Mouse (Mus musculus) heart, adult 2 months (tissue): ENCODE data around the gene Scgb2b24. TPM values are rescaled to one million over a fixed set of nuclear protein-coding genes. Genes with fewer than 3 reads are reported as not detected.

Experiments used
- DNase-seq, 2 experiments: peaks; one replicate each; pipeline ENCODE4 v3.0.0; 2021
- H3K27ac ChIP-seq: fragments of 200-600 bp; 2 replicates; pipeline ENCODE4 v1.8.1; 2022
- H3K27me3 ChIP-seq: fragments of 200-500 bp; 2 replicates; pipeline ENCODE4 v1.6.1; 2012; ENCODE audit warnings: mild to moderate bottlenecking, low read length, inconsistent platforms, mixed read lengths; ENCODE audit not compliant: control insufficient read depth, insufficient read depth
- H3K36me3 ChIP-seq: fragments of 200-500 bp; 2 replicates; pipeline ENCODE4 v1.6.1; 2012; ENCODE audit warnings: low read length, inconsistent platforms; ENCODE audit not compliant: control insufficient read depth, insufficient read depth
- H3K4me1 ChIP-seq: fragments of 200-500 bp; 2 replicates; pipeline ENCODE4 v1.6.1; 2011; ENCODE audit warnings: low read length; ENCODE audit not compliant: control insufficient read depth, insufficient read depth
- H3K4me3 ChIP-seq: fragments of 200-600 bp; 2 replicates; pipeline ENCODE4 v1.8.1; 2022
- H3K79me2 ChIP-seq: fragments of 200-500 bp; replicated peaks from 2 replicates; pipeline ENCODE4 v1.6.1; 2012; ENCODE audit warnings: mild to moderate bottlenecking, inconsistent platforms, low read length, moderate library complexity, mixed read lengths; ENCODE audit not compliant: control insufficient read depth, insufficient read depth
- H3K9ac ChIP-seq: fragments of 200-500 bp; 2 replicates; pipeline ENCODE4 v1.6.1; 2012; ENCODE audit warnings: low read depth, mild to moderate bottlenecking, control low read depth, inconsistent platforms, low read length, mixed read lengths
- CTCF ChIP-seq: fragments of 200-600 bp; IDR thresholded peaks from 2 replicates; pipeline ENCODE4 v1.8.1; 2022; ENCODE audit warnings: antibody characterized with exemption, mild to moderate bottlenecking, moderate library complexity
- EP300 ChIP-seq: fragments of 200-500 bp; IDR thresholded peaks from 2 replicates; pipeline ENCODE4 v1.6.1; 2011; ENCODE audit warnings: low read depth, low read length, control low read depth; ENCODE audit not compliant: insufficient read depth
- POLR2A ChIP-seq: fragments of 200-500 bp; IDR thresholded peaks from 2 replicates; pipeline ENCODE4 v1.6.1; 2011; ENCODE audit warnings: mild to moderate bottlenecking, low read depth, low read length, control low read depth; ENCODE audit not compliant: insufficient read depth
- WGBS: fragments of 180-500 bp; shearing (Covaris S2); methylation state at CpG from one replicate; pipeline ENCODE4 v1.1.7; 2018; 5-methylcytosine and 5-hydroxymethylcytosine counted together
- intact Hi-C: fragments of 180-260 bp; cut with DNase I; formaldehyde crosslinking; loops from one replicate; pipeline ENCODE4 v1.15.1; 2025
- long read RNA-seq: library from polyadenylated mRNA; stranded (forward); transcript quantifications from one replicate; pipeline ENCODE4 v2.0.0, GENCODE M21; 2021
- polyA plus RNA-seq: library from polyadenylated mRNA; depleted of rRNA; stranded (reverse); fragments of >200 nt; gene quantifications from 2 replicates; pipeline ENCODE4 v1.2.3, GENCODE M21; 2012; rRNA removed
- total RNA-seq, 2 experiments: library from RNA; stranded (reverse); gene quantifications; 2 replicates each; pipeline ENCODE4 v1.2.3; 2021

The Scgb2b24 gene
- total RNA-seq: not detected
- polyA plus RNA-seq: not detected in 2 replicates
- long read RNA-seq: 0 reads

- Histone ChIP-seq H3K9ac (no peak within 1 kb of the TSS), H3K4me1 (no peaks in the 10 kb centered on the region), H3K79me2 (no peaks in the 10 kb centered on the region), H3K27me3 (no peaks in the 10 kb centered on the region), H3K4me3 (no peak within 1 kb of the TSS), H3K36me3 (no peaks in the 10 kb centered on the region), H3K27ac (no peak within 1 kb of the TSS)
- DNase-seq: no peak
- intact Hi-C loops: no loop called here
- 64% methylated on average over 2 of the region's 2 CpGs for WGBS
- TF ChIP-seq POLR2A (no peak), EP300 (no peak)
These were observed at the start of gene Scgb2b24 for GRCm38 (mm10) chr7:33739212-33739611. Scgb2b24 (minus strand) TSS chr7:33739312.

DNA sequence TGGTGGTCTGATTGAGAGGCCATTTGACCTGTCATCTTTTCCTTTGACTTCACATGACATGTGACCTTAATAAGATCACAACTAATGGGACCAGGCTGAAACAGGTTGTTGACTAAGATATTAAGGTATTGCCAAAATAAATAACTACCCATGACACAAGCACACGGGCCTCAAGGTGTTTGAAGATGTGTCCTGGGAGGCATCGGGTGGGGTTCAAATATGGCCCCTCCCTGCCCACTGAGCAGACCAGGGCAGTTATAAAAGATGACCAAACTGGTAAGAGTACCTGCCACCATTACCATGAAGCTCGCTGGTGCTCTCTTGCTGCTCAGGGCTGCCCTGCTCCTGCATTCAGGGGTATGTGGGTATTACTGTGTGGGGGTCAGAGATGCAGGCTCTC, 4.4 kb upstream of the Scgb2b24 start, which contains the start of gene Scgb1b24:
Gene Scgb1b24, plus strand, starts transcription at position 301 of the 400 bp plus-strand sequence.
- no peak for DNase-seq
- Histone ChIP-seq H3K9ac (no peak within 1 kb of the TSS), H3K36me3 (no peaks in the 10 kb centered on the region), H3K4me1 (no peaks in the 10 kb centered on the region), H3K27me3 (no peaks in the 10 kb centered on the region), H3K4me3 (no peak within 1 kb of the TSS), H3K27ac (no peak within 1 kb of the TSS), H3K79me2 (no peaks in the 10 kb centered on the region)
- intact Hi-C loops: no loop called here
- WGBS: 68% methylated on average over 3 of the region's 3 CpGs
- TF ChIP-seq EP300 (no peak), POLR2A (no peak), CTCF (no peak)

GRCm38 (mm10) chr7:33689864-33690263, 49.2 kb downstream of the Scgb2b24 start:
- Histone ChIP-seq H3K4me3 (no peak overlapping the region), H3K9ac (no peak overlapping the region), H3K27me3 (no peaks in the 10 kb centered on the region), H3K27ac (no peak overlapping the region), H3K4me1 (no peaks in the 10 kb centered on the region), H3K36me3 (no peaks in the 10 kb centered on the region), H3K79me2 (no peaks in the 10 kb centered on the region)
- intact Hi-C loops: no loop called here
- no peak for DNase-seq
- 31% methylated on average over 1 of the region's 1 CpGs for WGBS
- no peak for TF ChIP-seq CTCF
- TF ChIP-seq POLR2A: no peak

Other genes with a start within 250 kb of the Scgb2b24 start
- not detected for gene Scgb2b21, start 218.9 kb downstream of the Scgb2b24 start, total RNA-seq
- gene Scgb2b21, start 218.9 kb downstream of the Scgb2b24 start, polyA plus RNA-seq: not detected in 2 replicates
- gene Scgb1b24, start 4.5 kb upstream of the Scgb2b24 start, total RNA-seq: not detected
- not detected in 2 replicates for gene Scgb1b24, start 4.5 kb upstream of the Scgb2b24 start, polyA plus RNA-seq
- gene Scgb2b26, start 205.7 kb upstream of the Scgb2b24 start, total RNA-seq: not detected
- gene Scgb2b26, start 205.7 kb upstream of the Scgb2b24 start, polyA plus RNA-seq: not detected in 2 replicates